Mouse (Mus musculus) thymus, postnatal 4 days (tissue): ENCODE results near the gene Lrrc9.

Experiments used
- DNase-seq: peaks from one replicate; pipeline ENCODE4 v3.0.0; 2021

The Lrrc9 gene

GRCm38 (mm10) chr12:72476773-72477450 is 35.2 kb downstream of the Lrrc9 start:
- no peak for DNase-seq

GRCm38 (mm10) chr12:72482226-72482625 is 40.6 kb downstream of the Lrrc9 start:
- DNase-seq, result no peak

GRCm38 (mm10) chr12:72484872-72485271 is 43.2 kb downstream of the Lrrc9 start:
- DNase-seq, result no peak

GRCm38 (mm10) chr12:72487498-72487897 is 45.8 kb downstream of the Lrrc9 start:
- DNase-seq, result no peak

GRCm38 (mm10) chr12:72489995-72490394 is 48.3 kb downstream of the Lrrc9 start:
- DNase-seq, result no peak

GRCm38 (mm10) chr12:72491063-72491719 is 49.5 kb downstream of the Lrrc9 start:
- no peak for DNase-seq

GRCm38 (mm10) chr12:72496866-72497600 is 55.4 kb downstream of the Lrrc9 start:
- DNase-seq, result no peak

- no peak for DNase-seq
These were observed 67.9 kb downstream of the Lrrc9 start for GRCm38 (mm10) chr12:72509606-72510005.

GRCm38 (mm10) chr12:72515446-72515845 is 73.8 kb downstream of the Lrrc9 start:
- DNase-seq, result no peak

- no peak for DNase-seq
These were observed 76.6 kb downstream of the Lrrc9 start for GRCm38 (mm10) chr12:72518114-72518728.

- DNase-seq, result no peak
These were observed 77.7 kb downstream of the Lrrc9 start for GRCm38 (mm10) chr12:72519352-72519751.

- no peak for DNase-seq
These were observed 78.2 kb downstream of the Lrrc9 start for GRCm38 (mm10) chr12:72519855-72520254.

GRCm38 (mm10) chr12:72520645-72521044 is 79.0 kb downstream of the Lrrc9 start:
- DNase-seq, result peak; percentile 85

GRCm38 (mm10) chr12:72525588-72525987 is 83.9 kb downstream of the Lrrc9 start:
- DNase-seq, result no peak

GRCm38 (mm10) chr12:72532303-72532702 is 90.6 kb downstream of the Lrrc9 start:
- no peak for DNase-seq

- no peak for DNase-seq
These were observed 92.3 kb downstream of the Lrrc9 start for GRCm38 (mm10) chr12:72533986-72534385.

- DNase-seq, result no peak
These were observed 93.9 kb downstream of the Lrrc9 start for GRCm38 (mm10) chr12:72535599-72535998.

- DNase-seq, result peak; percentile 98
These were observed 94.4 kb downstream of the Lrrc9 start, which contains the start of gene Pcnx4 for GRCm38 (mm10) chr12:72536021-72536597. Gene Pcnx4 (plus strand): TSS chr12:72536383.

GRCm38 (mm10) chr12:72538571-72538970 is 96.9 kb downstream of the Lrrc9 start:
- no peak for DNase-seq

- DNase-seq, result no peak
These were observed 112.7 kb downstream of the Lrrc9 start for GRCm38 (mm10) chr12:72554347-72554746.

GRCm38 (mm10) chr12:72564281-72564795 is 122.7 kb downstream of the Lrrc9 start:
- DNase-seq, result no peak
